Mouse (Mus musculus) MEL (cell line): ENCODE data around the gene Cttn. TPM values are rescaled to one million over a fixed set of nuclear protein-coding genes. Genes with fewer than 3 reads are reported as not detected.

Source experiments
- DNase-seq: peaks from one replicate; pipeline ENCODE4 v3.0.0; 2011; ENCODE audit warnings: low read depth, low spot score
- H3K27ac ChIP-seq: 2 replicates; pipeline ENCODE4 v1.5.1; 2012; ENCODE audit warnings: low read depth, mild to moderate bottlenecking, control low read depth, low read length, moderate library complexity; ENCODE audit not compliant: control insufficient read depth
- H3K27me3 ChIP-seq, 2 experiments: fragments of 150-350 bp in 1 of 2; sonication (generic) in 1 of 2; 2 replicates each; pipeline ENCODE4 v1.6.1; 2012; ENCODE audit warnings: low read length in 2 of 2, mild to moderate bottlenecking in 2 of 2, improper control_type of control experiment in 1 of 2, moderate library complexity in 1 of 2; ENCODE audit not compliant: insufficient read depth in 2 of 2, control insufficient read depth in 1 of 2
- H3K36me3 ChIP-seq, 2 experiments: 2 replicates each; pipeline ENCODE4 v1.6.1; 2012 to 2014; ENCODE audit warnings: low read length in 2 of 2, improper control_type of control experiment in 1 of 2, inconsistent platforms in 1 of 2, mild to moderate bottlenecking in 1 of 2; ENCODE audit not compliant: insufficient read depth in 2 of 2, control insufficient read depth in 1 of 2
- H3K4me1 ChIP-seq, 2 experiments: fragments of 150-350 bp in 1 of 2; sonication (generic) in 1 of 2; 2 replicates each; pipeline ENCODE4 v1.6.1; 2012; ENCODE audit warnings: low read length in 2 of 2, improper control_type of control experiment in 1 of 2, mild to moderate bottlenecking in 1 of 2; ENCODE audit not compliant: insufficient read depth in 2 of 2, control insufficient read depth in 1 of 2
- H3K4me3 ChIP-seq, 2 experiments: fragments of 150-350 bp in 1 of 2; sonication (generic) in 1 of 2; 2 replicates each; pipeline ENCODE4 v1.5.1; 2012; ENCODE audit warnings: low read depth in 2 of 2, low read length in 2 of 2, mild to moderate bottlenecking in 2 of 2, moderate library complexity in 2 of 2, control low read depth in 1 of 2, improper control_type of control experiment in 1 of 2; ENCODE audit not compliant: control insufficient read depth in 1 of 2, insufficient read depth in 1 of 2
- H3K79me2 ChIP-seq: 2 replicates; pipeline ENCODE4 v1.6.1; 2012; ENCODE audit warnings: mild to moderate bottlenecking, low read length, moderate library complexity; ENCODE audit not compliant: control insufficient read depth, poor library complexity, insufficient read depth
- H3K9ac ChIP-seq: 2 replicates; pipeline ENCODE4 v1.6.1; 2012; ENCODE audit warnings: low read depth, mild to moderate bottlenecking, control low read depth, low read length, moderate library complexity; ENCODE audit not compliant: control insufficient read depth, poor library complexity, severe bottlenecking
- H3K9me3 ChIP-seq: fragments of 150-350 bp; sonication (generic); replicated peaks from 2 replicates; pipeline ENCODE4 v1.6.1; 2012; ENCODE audit warnings: mild to moderate bottlenecking, low read length, improper control_type of control experiment, moderate library complexity; ENCODE audit not compliant: insufficient read depth
- CHD1 ChIP-seq: IDR thresholded peaks from 2 replicates; pipeline ENCODE4 v1.6.1; 2012; ENCODE audit warnings: low read depth, mild to moderate bottlenecking, inconsistent platforms, low read length, improper control_type of control experiment
- CHD2 ChIP-seq: IDR thresholded peaks from 2 replicates; pipeline ENCODE4 v1.6.1; 2011; ENCODE audit warnings: low read length, improper control_type of control experiment
- E2F4 ChIP-seq: IDR thresholded peaks from 2 replicates; pipeline ENCODE4 v1.6.1; 2011; ENCODE audit warnings: low read depth, low read length, improper control_type of control experiment, borderline replicate concordance
- GATA1 ChIP-seq: IDR thresholded peaks from 2 replicates; pipeline ENCODE4 v1.6.1; 2011; ENCODE audit warnings: low read depth, low read length, improper control_type of control experiment
- HCFC1 ChIP-seq: IDR thresholded peaks from 2 replicates; pipeline ENCODE4 v1.6.1; 2012; ENCODE audit warnings: low read depth, mild to moderate bottlenecking, inconsistent platforms, low read length, improper control_type of control experiment, moderate library complexity
- JUND ChIP-seq: IDR thresholded peaks from 2 replicates; pipeline ENCODE4 v1.6.1; 2011; ENCODE audit warnings: low read depth, mild to moderate bottlenecking, improper control_type of control experiment, low read length
- KAT2A ChIP-seq: conservative IDR thresholded peaks from 2 replicates; pipeline ENCODE4 v1.6.1; 2012; ENCODE audit warnings: low read depth, low read length, improper control_type of control experiment, inconsistent platforms
- MAZ ChIP-seq: IDR thresholded peaks from 2 replicates; pipeline ENCODE4 v1.6.1; 2012; ENCODE audit warnings: low read depth, mild to moderate bottlenecking, inconsistent platforms, low read length, improper control_type of control experiment
- MEF2A ChIP-seq: IDR thresholded peaks from 2 replicates; pipeline ENCODE4 v1.6.1; 2014; ENCODE audit warnings: low read depth, mild to moderate bottlenecking, inconsistent platforms, low read length, improper control_type of control experiment; ENCODE audit not compliant: poor library complexity, insufficient replicate concordance, severe bottlenecking; ENCODE audit errors: extremely low read depth
- MXI1 ChIP-seq: IDR thresholded peaks from 2 replicates; pipeline ENCODE4 v1.6.1; 2011; ENCODE audit warnings: mild to moderate bottlenecking, low read depth, low read length, improper control_type of control experiment
- NELFE ChIP-seq: IDR thresholded peaks from 2 replicates; pipeline ENCODE4 v1.6.1; 2011; ENCODE audit warnings: low read depth, low read length, improper control_type of control experiment
- NRF1 ChIP-seq: IDR thresholded peaks from 2 replicates; pipeline ENCODE4 v1.6.1; 2014; ENCODE audit warnings: low read depth, mild to moderate bottlenecking, inconsistent platforms, low read length, improper control_type of control experiment, moderate library complexity; ENCODE audit not compliant: poor library complexity, insufficient read depth, severe bottlenecking
- POLR2A ChIP-seq, 2 experiments: IDR thresholded peaks; 2 replicates each; pipeline ENCODE4 v1.6.1; 2011 to 2012; ENCODE audit warnings: low read length in 2 of 2, mild to moderate bottlenecking in 2 of 2, control low read depth in 1 of 2, improper control_type of control experiment in 1 of 2, low read depth in 1 of 2, moderate library complexity in 1 of 2; ENCODE audit not compliant: control insufficient read depth in 1 of 2, insufficient read depth in 1 of 2, poor library complexity in 1 of 2
- POLR2AphosphoS2 ChIP-seq: IDR thresholded peaks from 2 replicates; pipeline ENCODE4 v1.6.1; 2011; ENCODE audit warnings: low read length, improper control_type of control experiment
- RCOR1 ChIP-seq: IDR thresholded peaks from 2 replicates; pipeline ENCODE4 v1.6.1; 2012; ENCODE audit warnings: low read depth, mild to moderate bottlenecking, inconsistent platforms, low read length, improper control_type of control experiment
- SIN3A ChIP-seq: IDR thresholded peaks from 2 replicates; pipeline ENCODE4 v1.6.1; 2012; ENCODE audit warnings: low read length, improper control_type of control experiment, inconsistent platforms
- SMC3 ChIP-seq: IDR thresholded peaks from 2 replicates; pipeline ENCODE4 v1.6.1; 2011; ENCODE audit warnings: low read depth, low read length, improper control_type of control experiment
- TCF12 ChIP-seq: IDR thresholded peaks from 2 replicates; pipeline ENCODE4 v1.6.1; 2014; ENCODE audit warnings: low read depth, mild to moderate bottlenecking, inconsistent platforms, low read length, improper control_type of control experiment, moderate library complexity
- UBTF ChIP-seq: IDR thresholded peaks from 2 replicates; pipeline ENCODE4 v1.6.1; 2012; ENCODE audit warnings: low read depth, mild to moderate bottlenecking, inconsistent platforms, low read length, improper control_type of control experiment, moderate library complexity, borderline replicate concordance; ENCODE audit not compliant: insufficient read depth
- USF2 ChIP-seq, 2 experiments: IDR thresholded peaks; 2 replicates each; pipeline ENCODE4 v1.6.1; 2011 to 2012; ENCODE audit warnings: improper control_type of control experiment in 2 of 2, low read length in 2 of 2, borderline replicate concordance in 1 of 2, inconsistent platforms in 1 of 2, low read depth in 1 of 2, mild to moderate bottlenecking in 1 of 2; ENCODE audit not compliant: insufficient read depth in 1 of 2
- ZC3H11A ChIP-seq: IDR thresholded peaks from 2 replicates; pipeline ENCODE4 v1.6.1; 2012; ENCODE audit warnings: low read depth, mild to moderate bottlenecking, inconsistent platforms, low read length, improper control_type of control experiment
- ZMIZ1 ChIP-seq: IDR thresholded peaks from 2 replicates; pipeline ENCODE4 v1.6.1; 2012; ENCODE audit warnings: low read depth, mild to moderate bottlenecking, inconsistent platforms, low read length, improper control_type of control experiment, moderate library complexity
- ZNF384 ChIP-seq: IDR thresholded peaks from 2 replicates; pipeline ENCODE4 v1.6.1; 2012; ENCODE audit warnings: low read depth, mild to moderate bottlenecking, inconsistent platforms, low read length, improper control_type of control experiment
- polyA plus RNA-seq, 2 experiments: library from polyadenylated mRNA; stranded (reverse) in 1 of 2; unstranded in 1 of 2; fragments of >175 nt in 1 of 2; fragments of >200 nt in 1 of 2; gene quantifications; 2 replicates each; pipeline versions ENCODE4 v1.2.1 to v1.2.4; 2012; ENCODE audit warnings: low replicate concordance in 2 of 2, low read depth in 1 of 2; ENCODE audit not compliant: insufficient read length in 2 of 2, insufficient read depth in 1 of 2, missing spikeins in 1 of 2
- total RNA-seq: library from RNA; depleted of rRNA; stranded (reverse); fragments of 300-350 nt; gene quantifications from 2 replicates; pipeline ENCODE4 v1.2.3, GENCODE M21; 2012

The Cttn gene
- total and polyA plus RNA-seq, 3 experiments: 38.4 to 95.0 TPM; not detected in 1

DNA sequence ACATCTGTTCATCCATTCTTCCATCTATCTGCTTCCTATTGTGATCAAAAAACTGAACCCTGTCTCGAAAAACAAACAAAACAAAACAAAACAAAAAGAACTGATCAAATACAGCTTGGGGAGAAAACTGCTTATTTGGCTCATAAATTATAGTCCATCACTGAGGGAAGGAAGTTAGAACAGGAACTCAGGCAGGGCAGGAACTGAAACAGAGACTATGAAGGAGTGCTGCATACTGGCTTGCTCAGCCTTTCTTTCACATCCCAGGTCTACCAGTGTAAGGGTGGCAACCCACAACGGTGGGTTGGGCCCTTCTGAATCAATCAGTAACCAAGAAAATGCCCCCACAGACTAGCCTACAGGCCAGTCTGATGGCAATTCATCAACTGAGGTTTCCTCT lies 294 bp upstream of the Cttn start:
- H3K79me2 ChIP-seq: peaks cover 22% of the 10 kb centered on the region
- H3K4me3 ChIP-seq: peak overlapping the region; percentile 69 to 86
- no peaks in the 10 kb centered on the region; a peak in 2 of 4 replicates for H3K4me1 ChIP-seq
- DNase-seq: peak; percentile 37
- H3K27ac ChIP-seq: peak overlapping the region; percentile 23; the same call in 1 of the 2 replicates
- peaks cover 0 to 4% of the 10 kb centered on the region in 2 experiments; a peak in 1 of 4 replicates for H3K36me3 ChIP-seq
- TF ChIP-seq KAT2A (no peak), ZNF384 (no peak), MAZ (no peak), UBTF (no peak), USF2 (IDR thresholded peaks at IDR 0.05; ENCODE audit: borderline replicate concordance in 1 of 2, insufficient read depth in 1 of 2, low read depth in 1 of 2, low read length in 2 of 2) (no peak), RCOR1 (no peak), MEF2A (no peak), CHD1 (no peak), POLR2AphosphoS2 (no peak), JUND (no peak), E2F4 (no peak), ZMIZ1 (no peak), NRF1 (no peak), GATA1 (no peak), CHD2 (no peak)
- TF ChIP-seq, all 39 proteins: peak for 0
- Histone ChIP-seq H3K27me3 (no peaks in the 10 kb centered on the region), H3K9me3 (no peaks in the 10 kb centered on the region), H3K9ac (peak overlapping the region; percentile 68; the same call in 1 of the 2 replicates)

DNA sequence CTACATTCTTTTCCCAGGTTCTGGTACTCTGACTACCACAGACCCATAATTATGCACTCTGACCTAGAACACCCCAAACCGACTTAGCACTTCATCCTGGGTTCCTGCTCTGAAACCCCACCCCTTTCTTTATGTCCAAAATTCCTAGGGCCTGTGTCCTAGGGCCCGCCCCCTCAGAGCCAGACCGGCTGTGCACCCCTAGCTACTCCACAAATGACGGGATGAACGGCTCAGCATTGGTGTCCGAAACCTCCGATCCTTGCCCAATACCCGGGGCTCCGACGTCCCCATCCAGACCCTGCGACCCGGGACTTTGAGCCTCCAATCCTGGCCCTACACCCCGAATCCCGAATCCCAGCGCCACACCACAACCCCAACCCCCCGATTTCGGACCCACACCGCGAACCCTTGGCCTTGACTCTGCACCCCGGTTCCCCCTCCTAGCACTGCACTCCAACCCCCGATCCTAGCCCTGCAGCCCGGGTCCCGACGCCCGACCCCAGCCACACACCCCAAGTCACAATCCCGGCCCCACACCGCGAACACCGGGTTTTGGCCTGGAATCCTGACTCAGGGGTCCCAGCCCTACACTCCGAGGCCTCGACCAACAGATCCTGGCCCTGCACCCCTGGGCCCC lies 783 bp downstream of the Cttn start:
- TF ChIP-seq USF2 (IDR thresholded peaks at IDR 0.05; ENCODE audit: borderline replicate concordance in 1 of 2, insufficient read depth in 1 of 2, low read depth in 1 of 2, low read length in 2 of 2) (no peak), NELFE (no peak), ZMIZ1 (no peak), HCFC1 (no peak), MEF2A (no peak), TCF12 (no peak), POLR2AphosphoS2 (no peak), SMC3 (no peak), MXI1 (no peak), CHD1 (no peak), ZC3H11A (no peak), POLR2A (IDR thresholded peaks at IDR 0.05; ENCODE audit: control insufficient read depth in 1 of 2, insufficient read depth in 1 of 2, low read depth in 1 of 2, low read length in 2 of 2, poor library complexity in 1 of 2) (no peak), SIN3A (no peak)
- H3K9me3 ChIP-seq: no peaks in the 10 kb centered on the region
- peak overlapping the region; percentile 68 for H3K9ac ChIP-seq
- DNase-seq: peak; percentile 19
- H3K36me3 ChIP-seq: peaks cover 0 to 4% of the 10 kb centered on the region in 2 experiments; a peak in 1 of 4 replicates
- no peaks in the 10 kb centered on the region; a peak in 2 of 4 replicates for H3K4me1 ChIP-seq
- peak overlapping the region; percentile 47 for H3K27ac ChIP-seq
- peaks cover 22% of the 10 kb centered on the region for H3K79me2 ChIP-seq
- peak overlapping the region; percentile 69 to 86 for H3K4me3 ChIP-seq
- no peaks in the 10 kb centered on the region for H3K27me3 ChIP-seq
